Mouse (Mus musculus) lung, postnatal 0 days (tissue): ENCODE results near the gene Stx8. TPM values are rescaled to one million over a fixed set of nuclear protein-coding genes. Genes with fewer than 3 reads are reported as not detected.
A peak's percentile ranks its signal among the peaks of the same experiment; 100 is the strongest.

ENCODE experiments used
- ATAC-seq: fragments of 200-750 bp; cut with Nextera tagmentation; 2 replicates; pipeline ENCODE4 v1.8.0; 2017; ENCODE audit warnings: moderate library complexity
- DNase-seq: peaks from one replicate; pipeline ENCODE4 v3.0.0-alpha.2; 2016; ENCODE audit warnings: low spot score
- H3K27ac ChIP-seq: fragments of 300-500 bp; sonication (generic); 2 replicates; pipeline ENCODE4 v1.5.1; 2014; ENCODE audit warnings: antibody characterized with exemption, mild to moderate bottlenecking, low read length, mixed read lengths
- H3K27me3 ChIP-seq: fragments of 300-500 bp; sonication (generic); replicated peaks from 2 replicates; pipeline ENCODE4 v1.6.1; 2014; ENCODE audit warnings: low read length, mixed read lengths; ENCODE audit not compliant: insufficient read depth
- H3K36me3 ChIP-seq: fragments of 300-500 bp; sonication (generic); 2 replicates; pipeline ENCODE4 v1.6.1; 2014; ENCODE audit warnings: low read length, mixed read lengths; ENCODE audit not compliant: insufficient read depth
- H3K4me1 ChIP-seq: fragments of 300-500 bp; sonication (generic); 2 replicates; pipeline ENCODE4 v1.6.1; 2014; ENCODE audit warnings: antibody characterized with exemption, low read depth, low read length, mixed read lengths; ENCODE audit not compliant: insufficient read depth
- H3K4me2 ChIP-seq: fragments of 300-500 bp; sonication (generic); replicated peaks from 2 replicates; pipeline ENCODE4 v1.6.1; 2014; ENCODE audit warnings: low read depth, mild to moderate bottlenecking, low read length, moderate library complexity, mixed read lengths
- H3K4me3 ChIP-seq: fragments of 300-500 bp; sonication (generic); 2 replicates; pipeline ENCODE4 v1.5.1; 2014; ENCODE audit warnings: low read depth, low read length
- H3K9ac ChIP-seq: fragments of 300-500 bp; sonication (generic); replicated peaks from 2 replicates; pipeline ENCODE4 v1.6.1; 2014; ENCODE audit warnings: low read depth, mild to moderate bottlenecking
- H3K9me3 ChIP-seq: fragments of 300-500 bp; sonication (generic); 2 replicates; pipeline ENCODE4 v1.6.1; 2016; ENCODE audit warnings: low read length, mixed read lengths
- CTCF ChIP-seq: IDR thresholded peaks from 2 replicates; pipeline ENCODE4 v1.5.1; 2016; ENCODE audit warnings: antibody characterized with exemption, mild to moderate bottlenecking
- EP300 ChIP-seq: IDR thresholded peaks from 2 replicates; pipeline ENCODE4 v1.6.1; 2016; ENCODE audit warnings: antibody characterized with exemption, mild to moderate bottlenecking, control low read depth
- WGBS: fragments of 180-500 bp; shearing (Covaris S2); extraction: QIAGEN DNeasy Blood & Tissue Kit; methylation state at CpG from one replicate; pipeline ENCODE4 v1.1.7; 2014; 5-methylcytosine and 5-hydroxymethylcytosine counted together
- polyA plus RNA-seq: library from polyadenylated mRNA; unstranded; fragments of >200 nt; fragmentation: Nextera tagmentation; extraction: Ambion mirVana; gene quantifications from 2 replicates; pipeline ENCODE4 v1.2.1, GENCODE M21; 2015

Gene Stx8
- polyA plus RNA-seq, 1 experiment from 2014 or later, result 72.5 TPM

DNA sequence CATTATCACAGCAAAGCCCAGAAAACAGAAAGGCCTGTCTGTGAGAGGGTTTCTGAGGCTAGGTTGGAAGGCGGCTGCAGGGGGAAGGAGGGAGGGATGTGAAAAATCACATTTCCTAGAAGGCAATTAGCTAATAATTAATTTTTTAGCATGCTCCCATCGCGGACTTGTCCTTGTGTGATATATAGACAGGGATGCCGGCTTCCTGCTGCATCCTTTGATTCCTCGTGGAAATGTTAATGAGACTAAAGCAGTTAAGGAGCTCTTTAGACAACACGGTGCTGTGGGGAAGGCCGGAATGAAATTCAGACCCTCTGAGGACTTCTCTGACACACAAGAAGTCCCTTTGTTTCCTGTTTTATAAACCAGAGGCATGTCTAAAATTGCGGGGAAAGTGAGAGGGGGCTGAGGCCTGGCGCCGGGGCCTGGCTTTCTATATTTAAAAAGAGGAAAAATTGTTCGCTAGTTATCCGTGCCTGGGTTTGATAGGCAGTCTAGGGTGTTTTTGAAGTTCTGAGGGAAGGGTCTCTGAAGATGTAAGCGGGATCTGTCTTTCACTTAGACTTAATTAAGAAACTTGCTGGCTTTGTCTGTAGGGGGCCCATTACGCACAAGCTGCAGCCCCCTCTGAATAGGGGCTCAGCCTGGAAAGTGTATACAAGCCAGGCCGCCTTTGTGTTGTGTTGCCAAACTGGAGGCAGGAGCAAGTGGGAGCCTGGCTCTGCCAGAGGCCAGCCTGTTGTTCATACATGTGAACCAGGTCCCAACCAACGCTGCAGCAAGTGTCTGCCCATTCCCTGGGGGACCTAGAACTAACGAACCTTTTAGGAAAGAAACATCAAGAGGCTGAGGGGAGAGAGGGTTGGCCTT lies 179.8 kb downstream of the Stx8 start:
- H3K4me2 ChIP-seq, result no peak overlapping the region
- TF ChIP-seq EP300, result no peak
- no peak for TF ChIP-seq CTCF
- H3K27ac ChIP-seq, result no peak overlapping the region
- no peak overlapping the region for H3K4me3 ChIP-seq
- H3K36me3 ChIP-seq, result no peaks in the 10 kb centered on the region
- H3K9me3 ChIP-seq, result no peaks in the 10 kb centered on the region
- no peaks in the 10 kb centered on the region for H3K27me3 ChIP-seq
- DNase-seq (no peak), ATAC-seq (no peak)
- no peak overlapping the region for H3K9ac ChIP-seq
- 60% methylated on average over 17 of the region's 17 CpGs for WGBS
- H3K4me1 ChIP-seq, result no peaks in the 10 kb centered on the region

DNA sequence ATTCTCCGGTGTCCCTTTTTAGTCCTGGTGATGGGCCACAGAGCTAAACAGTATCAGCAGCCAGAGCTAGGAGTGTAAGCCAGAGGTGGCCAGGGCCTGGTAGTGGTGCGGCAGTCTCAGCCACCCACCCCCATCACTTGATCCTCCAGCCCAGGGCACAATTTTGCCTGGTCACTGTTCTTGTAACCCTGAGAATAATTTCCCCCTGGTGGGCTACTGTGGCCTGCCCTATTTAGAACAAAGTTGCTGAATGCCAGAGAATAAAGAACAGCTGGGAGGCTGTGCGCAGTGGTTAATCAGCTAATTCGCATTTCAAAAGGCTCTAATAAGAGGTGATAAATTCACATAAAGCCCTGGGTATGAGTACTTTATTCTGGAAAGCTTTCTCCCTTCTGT lies 180.5 kb downstream of the Stx8 start:
- no peaks in the 10 kb centered on the region for H3K36me3 ChIP-seq
- H3K4me3 ChIP-seq, result no peak overlapping the region
- WGBS, result 82% methylated on average over 4 of the region's 4 CpGs
- DNase-seq, result no peak
- no peak for ATAC-seq
- no peak overlapping the region for H3K4me2 ChIP-seq
- H3K4me1 ChIP-seq, result no peaks in the 10 kb centered on the region
- H3K27me3 ChIP-seq, result no peaks in the 10 kb centered on the region
- H3K27ac ChIP-seq, result no peak overlapping the region
- no peak for TF ChIP-seq EP300
- TF ChIP-seq CTCF, result no peak
- no peaks in the 10 kb centered on the region for H3K9me3 ChIP-seq
- no peak overlapping the region for H3K9ac ChIP-seq

DNA sequence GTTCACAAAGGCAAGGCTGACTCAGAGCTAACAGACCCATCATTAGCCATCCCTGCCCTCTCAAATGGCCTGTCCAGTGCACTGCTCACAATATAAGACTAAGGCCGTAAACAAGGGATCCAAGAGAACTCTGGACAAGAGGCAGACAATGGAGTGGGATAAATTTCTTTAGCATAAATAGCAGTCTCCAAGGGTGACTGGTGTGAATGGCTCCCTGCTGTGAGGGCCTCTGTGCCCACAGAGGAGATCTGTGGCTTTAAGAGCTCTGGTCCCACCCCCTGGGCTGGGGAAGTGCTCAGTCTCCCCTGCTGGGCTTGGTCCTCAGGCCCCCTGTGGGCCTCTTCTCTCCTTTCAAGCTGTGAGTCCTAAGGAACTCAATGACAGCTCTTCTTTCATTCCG lies 184.9 kb downstream of the Stx8 start:
- DNase-seq (no peak), ATAC-seq (no peak)
- TF ChIP-seq EP300 (no peak), CTCF (no peak)
- no peaks in the 10 kb centered on the region for H3K27me3 ChIP-seq
- no peaks in the 10 kb centered on the region for H3K9me3 ChIP-seq
- no peaks in the 10 kb centered on the region for H3K4me1 ChIP-seq
- H3K4me2 ChIP-seq, result no peak overlapping the region
- H3K9ac ChIP-seq, result no peak overlapping the region
- H3K27ac ChIP-seq, result no peak overlapping the region
- WGBS, result 85% methylated on average over 2 of the region's 2 CpGs
- no peaks in the 10 kb centered on the region for H3K36me3 ChIP-seq
- H3K4me3 ChIP-seq, result no peak overlapping the region

DNA sequence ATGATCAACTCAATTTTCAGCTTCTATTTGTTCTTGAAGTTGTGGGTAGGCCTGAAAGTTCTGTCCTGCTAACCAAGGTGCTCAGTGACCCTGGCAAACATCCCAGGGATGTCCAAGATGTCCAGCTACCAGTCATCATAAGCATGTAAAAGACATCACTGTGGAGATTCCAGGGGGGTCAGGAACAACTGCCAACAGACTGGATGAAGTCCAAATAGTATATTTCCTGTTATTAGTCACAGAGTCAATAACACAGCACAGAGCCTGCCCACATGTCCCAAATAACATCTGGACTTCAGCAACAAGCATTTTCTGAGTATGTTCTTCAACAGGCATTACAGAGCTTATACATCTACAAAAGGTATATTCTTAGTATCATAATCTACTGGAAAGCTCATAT lies 189.8 kb downstream of the Stx8 start:
- Histone ChIP-seq H3K27me3 (no peaks in the 10 kb centered on the region), H3K4me2 (no peak overlapping the region), H3K27ac (no peak overlapping the region), H3K9ac (no peak overlapping the region), H3K4me3 (no peak overlapping the region), H3K9me3 (no peaks in the 10 kb centered on the region), H3K36me3 (no peaks in the 10 kb centered on the region), H3K4me1 (no peaks in the 10 kb centered on the region)
- DNase-seq (peak; percentile 37), ATAC-seq (no peak)
- TF ChIP-seq CTCF, result no peak
- no peak for TF ChIP-seq EP300

DNA sequence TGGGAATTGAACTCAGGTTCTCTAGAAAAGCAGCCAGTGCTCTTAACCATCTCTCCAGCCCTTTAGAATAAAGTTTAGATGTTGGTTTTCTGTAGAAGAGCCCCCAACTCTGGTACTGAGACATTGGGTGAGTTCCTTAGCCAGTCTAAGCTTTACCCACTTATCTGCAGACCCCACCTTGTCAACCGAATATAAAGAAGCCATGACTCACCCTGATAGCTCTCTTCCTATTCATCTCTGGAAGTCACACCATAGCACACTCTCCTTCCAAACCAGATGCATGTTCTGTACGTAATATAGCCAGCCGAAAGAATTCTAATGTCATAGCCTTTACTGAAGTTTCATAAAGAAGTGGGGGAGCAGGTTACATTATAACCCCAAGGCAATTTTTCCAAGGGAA lies 192.2 kb downstream of the Stx8 start:
- 81% methylated on average over 3 of the region's 3 CpGs for WGBS
- Histone ChIP-seq H3K27me3 (no peaks in the 10 kb centered on the region), H3K9ac (no peak overlapping the region), H3K4me1 (no peaks in the 10 kb centered on the region), H3K27ac (no peak overlapping the region), H3K4me3 (no peak overlapping the region), H3K4me2 (no peak overlapping the region), H3K36me3 (no peaks in the 10 kb centered on the region), H3K9me3 (no peaks in the 10 kb centered on the region)
- TF ChIP-seq CTCF, result no peak
- no peak for TF ChIP-seq EP300
- ATAC-seq, result no peak
- DNase-seq, result no peak

DNA sequence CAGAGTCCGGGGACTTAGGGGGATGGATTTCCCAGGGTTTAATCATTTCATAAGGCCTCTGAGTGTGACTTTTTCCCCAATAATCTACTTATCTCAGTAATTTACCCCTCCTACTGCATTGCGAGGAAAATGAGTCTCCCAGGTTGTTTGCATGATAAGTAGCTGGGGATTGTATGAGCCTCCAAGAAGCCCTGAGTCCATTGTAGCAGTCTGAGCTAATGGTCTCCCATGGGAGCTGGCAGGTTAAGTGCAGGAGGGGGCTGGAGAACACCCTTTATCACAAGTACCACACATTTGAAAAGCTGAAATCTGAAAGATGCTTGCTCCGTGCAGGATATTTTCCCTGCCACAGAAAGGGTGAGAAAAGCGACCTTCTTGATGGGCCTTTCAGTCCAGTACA lies 193.9 kb downstream of the Stx8 start:
- TF ChIP-seq CTCF (no peak), EP300 (no peak)
- H3K9me3 ChIP-seq, result no peaks in the 10 kb centered on the region
- H3K27ac ChIP-seq, result no peak overlapping the region
- no peaks in the 10 kb centered on the region for H3K4me1 ChIP-seq
- WGBS, result 78% methylated on average over 4 of the region's 4 CpGs
- no peak overlapping the region for H3K4me3 ChIP-seq
- no peak overlapping the region for H3K9ac ChIP-seq
- H3K27me3 ChIP-seq, result no peaks in the 10 kb centered on the region
- no peak for DNase-seq
- no peak for ATAC-seq
- no peaks in the 10 kb centered on the region for H3K36me3 ChIP-seq
- no peak overlapping the region for H3K4me2 ChIP-seq

DNA sequence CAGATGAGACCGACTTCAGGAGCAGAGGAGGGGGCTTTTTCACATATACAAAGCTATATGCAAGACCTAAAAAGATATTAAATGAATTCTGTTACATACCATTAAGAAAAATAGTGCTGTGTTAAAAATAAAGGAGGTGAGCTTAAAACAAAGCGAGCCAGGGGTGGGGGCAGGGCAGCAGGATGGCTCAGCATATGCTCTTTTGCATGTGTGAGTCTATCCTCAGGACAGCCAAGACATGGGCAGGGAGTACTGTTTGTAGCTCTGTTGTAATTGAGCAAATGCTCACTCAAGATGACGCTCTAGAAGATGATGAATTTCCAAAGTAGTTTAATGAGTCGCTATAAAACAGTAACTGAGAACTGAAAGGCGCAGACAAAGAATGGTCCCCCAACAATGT lies 198.4 kb downstream of the Stx8 start:
- H3K9ac ChIP-seq, result no peak overlapping the region

More for the DNA sequence above, 198.4 kb downstream of the Stx8 start:
- Histone ChIP-seq H3K27ac (no peak overlapping the region), H3K36me3 (no peaks in the 10 kb centered on the region), H3K4me2 (no peak overlapping the region), H3K9me3 (no peaks in the 10 kb centered on the region), H3K4me3 (no peak overlapping the region), H3K27me3 (no peaks in the 10 kb centered on the region), H3K4me1 (peaks cover 5% of the 10 kb centered on the region; the same call in 1 of the 2 replicates)
- no peak for ATAC-seq
- no peak for DNase-seq
- WGBS, result 88% methylated on average over 5 of the region's 5 CpGs
- TF ChIP-seq CTCF, result no peak
- no peak for TF ChIP-seq EP300
